Mouse (Mus musculus): Measurements from ENCODE around the gene Ggt5. TPM values are rescaled to one million over a fixed set of nuclear protein-coding genes. Genes with fewer than 3 reads are reported as not detected.
"Not testable (repeated sequence)": the region's sequence is repeated elsewhere in the genome, so short reads cannot be mapped to it uniquely, and the experiment has no call there.

The Ggt5 gene
- polyA plus RNA-seq, 1 experiment from 2014 or later = 1.6 TPM

- peak; percentile 46 for ATAC-seq (ENCODE audit: low FRiP score, low read depth)
- H3K27me3 ChIP-seq (replicated peaks) = peaks cover 39% of the 10 kb centered on the region
- peaks cover 12% of the 10 kb centered on the region; the same call in 1 of the 2 replicates for H3K36me3 ChIP-seq
- peak within 1 kb of the TSS; percentile 96 for H3K4me2 ChIP-seq (replicated peaks)
- no peaks in the 10 kb centered on the region for H3K9me3 ChIP-seq
- 1% methylated on average over 75 of the region's 75 CpGs for WGBS
- peak within 1 kb of the TSS; percentile 61 for H3K4me3 ChIP-seq
- peaks cover 51% of the 10 kb centered on the region for H3K4me1 ChIP-seq
- H3K9ac ChIP-seq = peak within 1 kb of the TSS; percentile 85
- H3K27ac ChIP-seq = peak within 1 kb of the TSS; percentile 82
Measured at GRCm38 (mm10) chr10:75559676-75560548, 29.2 kb upstream of the Ggt5 start, which contains the start of gene Lrrc75b. Lrrc75b (minus strand) TSS chr10:75560330.

- Histone ChIP-seq H3K9me3 (no peaks in the 10 kb centered on the region), H3K27me3 (replicated peaks) (peaks cover 39% of the 10 kb centered on the region), H3K4me2 (replicated peaks) (peak overlapping the region; percentile 96), H3K4me1 (peaks cover 49% of the 10 kb centered on the region), H3K36me3 (peaks cover 10% of the 10 kb centered on the region; the same call in 1 of the 2 replicates), H3K9ac (peak overlapping the region; percentile 85), H3K27ac (no peak overlapping the region), H3K4me3 (peak overlapping the region; percentile 61)
- WGBS = 11% methylated on average over 6 of the region's 6 CpGs
- peak; percentile 8; the same call in 1 of the 2 replicates for ATAC-seq (ENCODE audit: low FRiP score, low read depth)
Measured at GRCm38 (mm10) chr10:75560549-75560899, 28.6 kb upstream of the Ggt5 start.

DNA sequence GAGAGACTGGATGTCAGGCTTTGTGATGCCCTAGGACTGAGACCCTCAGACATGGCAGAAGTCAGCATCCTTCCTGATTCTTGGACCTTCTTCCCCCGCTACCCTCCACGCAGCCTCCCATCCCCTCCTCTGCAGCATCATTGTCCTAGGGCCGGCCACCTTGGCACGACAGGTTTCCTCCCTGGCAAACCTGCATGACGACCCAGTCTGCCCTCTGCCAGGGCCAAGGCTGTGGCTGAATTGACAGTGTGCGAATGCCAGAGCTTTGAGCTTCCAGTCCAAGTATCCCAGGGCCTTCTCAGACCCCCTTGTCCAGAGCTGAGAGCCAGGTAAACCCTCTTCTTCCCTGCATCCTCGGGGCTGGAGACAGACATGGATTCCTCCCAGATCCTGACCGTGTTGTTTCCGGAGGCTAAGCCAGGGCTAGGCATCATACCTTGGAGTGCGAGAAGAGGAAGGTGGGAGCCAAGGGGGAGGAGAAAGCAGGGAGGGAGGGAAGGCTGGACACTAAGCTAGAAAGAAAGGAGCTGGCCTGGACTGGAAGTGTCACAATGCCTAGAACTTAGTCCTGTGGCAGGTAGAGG, 28.0 kb upstream of the Ggt5 start, which contains the start of gene Ggt1:
Gene Ggt1 (plus strand): TSS at position 534 of the 584 bp plus-strand sequence.
- peak within 1 kb of the TSS; percentile 85 for H3K9ac ChIP-seq
- peaks cover 39% of the 10 kb centered on the region for H3K27me3 ChIP-seq (replicated peaks)
- peaks cover 4% of the 10 kb centered on the region; the same call in 1 of the 2 replicates for H3K36me3 ChIP-seq
- peaks cover 42% of the 10 kb centered on the region for H3K4me1 ChIP-seq
- no peak within 1 kb of the TSS for H3K27ac ChIP-seq
- H3K4me3 ChIP-seq = peak within 1 kb of the TSS; percentile 61
- no peaks in the 10 kb centered on the region for H3K9me3 ChIP-seq
- H3K4me2 ChIP-seq (replicated peaks) = peak within 1 kb of the TSS; percentile 96
- no peak for ATAC-seq (ENCODE audit: low FRiP score, low read depth)
- WGBS = 57% methylated on average over 10 of the region's 10 CpGs

- no peak overlapping the region for H3K9ac ChIP-seq
- no peaks in the 10 kb centered on the region for H3K9me3 ChIP-seq
- H3K4me2 ChIP-seq (replicated peaks) = no peak overlapping the region
- no peak for ATAC-seq (ENCODE audit: low FRiP score, low read depth)
- peaks cover 28% of the 10 kb centered on the region for H3K4me1 ChIP-seq
- H3K4me3 ChIP-seq = no peak overlapping the region
- no peaks in the 10 kb centered on the region for H3K36me3 ChIP-seq
- 85% methylated on average over 8 of the region's 8 CpGs for WGBS
- no peak overlapping the region for H3K27ac ChIP-seq
- peaks cover 39% of the 10 kb centered on the region for H3K27me3 ChIP-seq (replicated peaks)
Measured at GRCm38 (mm10) chr10:75562596-75562995, 26.5 kb upstream of the Ggt5 start.

GRCm38 (mm10) chr10:75564687-75565265, 24.4 kb upstream of the Ggt5 start:
- Histone ChIP-seq H3K36me3 (no peaks in the 10 kb centered on the region), H3K9ac (no peak overlapping the region), H3K4me1 (peaks cover 10% of the 10 kb centered on the region; the same call in 1 of the 2 replicates), H3K27me3 (replicated peaks) (peaks cover 42% of the 10 kb centered on the region), H3K4me3 (no peak overlapping the region), H3K27ac (no peak overlapping the region), H3K4me2 (replicated peaks) (no peak overlapping the region), H3K9me3 (no peaks in the 10 kb centered on the region)
- ATAC-seq (ENCODE audit: low FRiP score, low read depth) = no peak
- WGBS = 88% methylated on average over 12 of the region's 12 CpGs

GRCm38 (mm10) chr10:75565436-75565835, 23.7 kb upstream of the Ggt5 start:
- Histone ChIP-seq H3K27ac (no peak overlapping the region), H3K9me3 (no peaks in the 10 kb centered on the region), H3K4me2 (replicated peaks) (no peak overlapping the region), H3K4me1 (0 out of 2 replicates have a peak, but pooled peaks cover 4% of the 10 kb centered on the region), H3K27me3 (replicated peaks) (peaks cover 37% of the 10 kb centered on the region), H3K9ac (no peak overlapping the region), H3K36me3 (no peaks in the 10 kb centered on the region), H3K4me3 (no peak overlapping the region)
- 74% methylated on average over 6 of the region's 6 CpGs for WGBS
- no peak for ATAC-seq (ENCODE audit: low FRiP score, low read depth)

DNA sequence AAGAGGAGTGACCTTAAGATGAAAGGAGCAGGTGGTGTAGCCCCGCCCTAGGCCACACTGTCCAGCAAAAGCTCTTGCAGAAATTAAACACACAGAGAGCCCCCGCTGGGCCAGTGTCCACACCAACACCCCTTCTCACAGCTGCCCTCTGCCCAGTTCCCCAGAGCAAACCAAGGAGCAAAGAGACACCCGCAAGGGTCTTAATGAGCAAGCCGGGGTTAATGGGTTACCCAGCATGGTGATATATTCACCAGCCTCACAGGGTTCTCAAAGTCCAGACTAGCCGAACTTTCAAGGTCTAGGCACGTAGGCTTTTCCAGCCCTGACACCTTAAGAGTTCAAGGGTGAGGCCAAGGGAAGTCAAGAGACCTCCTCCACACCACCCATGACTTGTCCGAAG, 23.2 kb upstream of the Ggt5 start:
- Histone ChIP-seq H3K4me3 (no peak overlapping the region), H3K9ac (no peak overlapping the region), H3K9me3 (no peaks in the 10 kb centered on the region), H3K4me2 (replicated peaks) (no peak overlapping the region), H3K27ac (no peak overlapping the region), H3K27me3 (replicated peaks) (peaks cover 32% of the 10 kb centered on the region; the same call in 1 of the 2 replicates), H3K4me1 (no peaks in the 10 kb centered on the region), H3K36me3 (no peaks in the 10 kb centered on the region)
- 79% methylated on average over 7 of the region's 7 CpGs for WGBS
- no peak for ATAC-seq (ENCODE audit: low FRiP score, low read depth)

- no peak overlapping the region for H3K4me2 ChIP-seq (replicated peaks)
- no peak for ATAC-seq (ENCODE audit: low FRiP score, low read depth)
- H3K27me3 ChIP-seq (replicated peaks) = peaks cover 29% of the 10 kb centered on the region; the same call in 1 of the 2 replicates
- no peak overlapping the region for H3K27ac ChIP-seq
- no peak overlapping the region for H3K9ac ChIP-seq
- 83% methylated on average over 5 of the region's 5 CpGs for WGBS
- no peak overlapping the region for H3K4me3 ChIP-seq
- H3K9me3 ChIP-seq = no peaks in the 10 kb centered on the region
- no peaks in the 10 kb centered on the region for H3K36me3 ChIP-seq
- no peaks in the 10 kb centered on the region for H3K4me1 ChIP-seq
Measured at GRCm38 (mm10) chr10:75566321-75566720, 22.8 kb upstream of the Ggt5 start.

DNA sequence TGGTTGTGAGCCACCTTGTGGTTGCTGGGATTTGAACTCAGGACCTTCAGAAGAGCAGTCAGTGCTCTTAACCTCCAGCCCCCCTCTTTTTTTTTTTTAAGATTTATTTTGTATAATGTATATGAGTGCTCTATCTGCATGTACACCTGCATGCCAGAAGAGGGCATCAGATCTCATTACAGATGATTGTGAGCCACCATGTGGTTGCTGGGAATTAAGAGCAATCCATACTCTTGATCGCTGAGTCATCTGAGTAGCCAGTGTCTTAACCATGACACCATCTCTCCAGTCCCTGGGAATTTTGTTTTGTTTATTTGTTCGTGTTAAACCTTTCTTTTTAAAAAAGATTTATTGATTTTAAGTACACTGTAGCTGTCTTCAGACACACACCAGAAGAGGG, 22.4 kb upstream of the Ggt5 start:
- 84% methylated on average over 2 of the region's 2 CpGs for WGBS
- H3K27me3 ChIP-seq (replicated peaks) = peaks cover 25% of the 10 kb centered on the region; the same call in 1 of the 2 replicates
- not testable (repeated sequence) for H3K9ac ChIP-seq; H3K4me1 ChIP-seq; H3K4me2 ChIP-seq (replicated peaks); H3K27ac ChIP-seq; H3K36me3 ChIP-seq; H3K4me3 ChIP-seq; ATAC-seq (ENCODE audit: low FRiP score, low read depth); H3K9me3 ChIP-seq

GRCm38 (mm10) chr10:75568029-75568428, 21.1 kb upstream of the Ggt5 start:
- no peaks in the 10 kb centered on the region for H3K9me3 ChIP-seq
- ATAC-seq (ENCODE audit: low FRiP score, low read depth) = no peak

DNA sequence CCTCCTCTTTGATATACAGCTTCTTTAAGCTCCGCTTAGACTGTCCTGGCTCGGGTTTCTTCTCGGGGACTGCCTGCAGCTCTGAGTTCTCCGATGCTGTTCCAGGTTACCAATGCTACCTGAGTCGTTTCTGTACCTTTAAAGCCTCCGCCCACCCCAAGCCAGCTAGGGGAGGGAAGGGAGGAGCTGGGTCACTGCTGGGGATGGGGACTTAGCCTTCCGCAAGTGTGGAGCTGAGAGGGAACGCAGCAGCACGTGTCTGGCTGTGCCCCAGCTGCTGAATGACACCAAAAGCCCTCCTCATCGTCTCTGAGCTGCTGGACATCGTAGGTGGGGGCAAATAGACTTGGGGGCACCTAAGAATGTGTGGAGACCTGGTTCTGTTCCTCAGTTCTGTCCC, 20.7 kb upstream of the Ggt5 start:
- Histone ChIP-seq H3K27ac (no peak overlapping the region), H3K4me1 (no peaks in the 10 kb centered on the region; the same call in 1 of the 2 replicates), H3K4me3 (no peak overlapping the region), H3K27me3 (replicated peaks) (0 out of 2 replicates have a peak, but pooled peaks cover 13% of the 10 kb centered on the region), H3K4me2 (replicated peaks) (no peak overlapping the region), H3K9me3 (no peaks in the 10 kb centered on the region), H3K9ac (no peak overlapping the region), H3K36me3 (no peaks in the 10 kb centered on the region)
- 5% methylated on average over 11 of the region's 11 CpGs for WGBS
- ATAC-seq (ENCODE audit: low FRiP score, low read depth) = no peak

More at GRCm38 (mm10) chr10:75568029-75568428, 21.1 kb upstream of the Ggt5 start:
- H3K9ac ChIP-seq = no peak overlapping the region
- no peaks in the 10 kb centered on the region; the same call in 1 of the 2 replicates for H3K4me1 ChIP-seq
- no peak overlapping the region for H3K4me2 ChIP-seq (replicated peaks)
- no peaks in the 10 kb centered on the region for H3K36me3 ChIP-seq
- peaks cover 14% of the 10 kb centered on the region; the same call in 1 of the 2 replicates for H3K27me3 ChIP-seq (replicated peaks)
- no peak overlapping the region for H3K27ac ChIP-seq
- no peak overlapping the region for H3K4me3 ChIP-seq
- 45% methylated on average over 5 of the region's 5 CpGs for WGBS

DNA sequence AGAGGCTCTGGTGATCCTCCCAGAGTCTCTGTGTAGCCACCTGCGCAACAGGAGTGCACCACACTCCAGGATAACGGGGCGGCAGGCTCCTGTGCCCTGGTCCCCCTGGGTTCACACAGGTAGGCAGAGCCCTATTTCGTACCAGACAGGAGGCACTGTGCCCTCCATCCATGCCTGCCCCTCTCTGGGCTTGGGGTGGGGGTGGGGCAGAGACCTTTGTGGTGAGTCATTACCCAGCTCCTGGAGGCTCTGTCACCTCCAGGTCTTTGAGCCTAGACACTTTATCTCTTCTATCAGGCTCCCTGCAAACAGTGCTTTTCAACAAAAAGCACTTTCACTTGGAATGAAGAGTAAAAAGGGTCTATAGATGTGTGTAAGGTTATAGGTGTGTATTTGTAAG, 20.3 kb upstream of the Ggt5 start:
- Histone ChIP-seq H3K36me3 (no peaks in the 10 kb centered on the region), H3K4me2 (replicated peaks) (no peak overlapping the region), H3K4me1 (no peaks in the 10 kb centered on the region; the same call in 1 of the 2 replicates), H3K9ac (no peak overlapping the region), H3K9me3 (no peaks in the 10 kb centered on the region), H3K27ac (no peak overlapping the region), H3K27me3 (replicated peaks) (0 out of 2 replicates have a peak, but pooled peaks cover 10% of the 10 kb centered on the region), H3K4me3 (no peak overlapping the region)
- ATAC-seq (ENCODE audit: low FRiP score, low read depth) = no peak
- 17% methylated on average over 4 of the region's 4 CpGs for WGBS
